Mouse (Mus musculus) hindbrain, embryonic 14.5 days (tissue): ENCODE measurements around the gene Sema4d. TPM values are rescaled to one million over a fixed set of nuclear protein-coding genes. Genes with fewer than 3 reads are reported as not detected.
"Not testable (repeated sequence)": the region's sequence is repeated elsewhere in the genome, so short reads cannot be mapped to it uniquely, and the experiment has no call there.

Experiments
- ATAC-seq: fragments of 200-750 bp; cut with Nextera tagmentation; 2 replicates; pipeline ENCODE4 v1.8.0; 2017; ENCODE audit warnings: moderate number of reproducible peaks, mild to moderate bottlenecking, moderate TSS enrichment, moderate library complexity; ENCODE audit not compliant: low FRiP score
- DNase-seq: peaks from one replicate; pipeline ENCODE4 v3.0.0-alpha.2; 2015; ENCODE audit warnings: low spot score
- H3K27ac ChIP-seq: fragments of 300-500 bp; sonication (generic); 2 replicates; pipeline ENCODE4 v1.5.1; 2014; ENCODE audit warnings: mild to moderate bottlenecking, moderate library complexity
- H3K27me3 ChIP-seq: fragments of 300-500 bp; sonication (generic); 2 replicates; pipeline ENCODE4 v1.6.1; 2014; ENCODE audit warnings: mild to moderate bottlenecking, low read length, mixed read lengths; ENCODE audit not compliant: control insufficient read depth, insufficient read depth
- H3K36me3 ChIP-seq: fragments of 300-500 bp; sonication (generic); replicated peaks from 2 replicates; pipeline ENCODE4 v1.6.1; 2014; ENCODE audit not compliant: control insufficient read depth, insufficient read depth
- H3K4me1 ChIP-seq: fragments of 300-500 bp; sonication (generic); replicated peaks from 2 replicates; pipeline ENCODE4 v1.6.1; 2014; ENCODE audit warnings: antibody characterized with exemption, low read length, mixed read lengths; ENCODE audit not compliant: control insufficient read depth, insufficient read depth
- H3K4me2 ChIP-seq: fragments of 300-500 bp; sonication (generic); replicated peaks from 2 replicates; pipeline ENCODE4 v1.6.1; 2014; ENCODE audit warnings: mild to moderate bottlenecking, moderate library complexity
- H3K4me3 ChIP-seq: fragments of 300-500 bp; sonication (generic); replicated peaks from 2 replicates; pipeline ENCODE4 v1.5.1; 2014; ENCODE audit warnings: mild to moderate bottlenecking, low read length
- H3K9ac ChIP-seq: fragments of 300-500 bp; sonication (generic); 2 replicates; pipeline ENCODE4 v1.6.1; 2014
- H3K9me3 ChIP-seq: fragments of 300-500 bp; sonication (generic); 2 replicates; pipeline ENCODE4 v1.6.1; 2016; ENCODE audit warnings: low read length; ENCODE audit not compliant: control insufficient read depth
- WGBS: fragments of 180-500 bp; shearing (Covaris S2); extraction: QIAGEN DNeasy Blood & Tissue Kit; methylation state at CpG from one replicate; pipeline ENCODE4 v1.1.7; 2014; 5-methylcytosine and 5-hydroxymethylcytosine counted together
- polyA plus RNA-seq: library from polyadenylated mRNA; unstranded; fragments of >200 nt; fragmentation: Nextera tagmentation; extraction: Ambion mirVana; gene quantifications from 2 replicates; pipeline ENCODE4 v1.2.1, GENCODE M21; 2014

Sema4d gene
- polyA plus RNA-seq, 1 experiment from 2014 or later: 16.2 TPM

DNA sequence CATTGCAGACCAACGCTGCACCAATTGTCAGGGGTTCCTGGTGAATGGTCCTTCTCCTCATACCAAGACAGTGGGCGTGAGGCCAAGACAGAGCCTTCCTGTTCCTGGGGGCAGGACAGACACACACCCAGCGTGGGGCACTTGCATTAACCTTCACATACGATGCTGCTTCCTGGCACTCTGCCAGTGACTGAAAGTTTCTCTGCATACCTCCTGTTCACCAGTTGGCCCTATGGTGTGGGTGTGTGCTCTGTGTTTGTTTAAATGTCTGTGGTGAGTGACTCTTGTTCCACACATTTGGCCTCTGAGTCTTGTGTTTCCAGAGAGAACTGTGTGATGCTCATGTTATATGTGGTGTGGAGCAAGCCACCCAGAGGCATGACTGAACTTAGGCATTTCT is 116.9 kb downstream of the Sema4d start:
- no peaks in the 10 kb centered on the region for H3K27me3 ChIP-seq
- H3K4me3 ChIP-seq: no peak overlapping the region
- H3K4me2 ChIP-seq: no peak overlapping the region
- ATAC-seq (no peak), DNase-seq (no peak)
- 76% methylated on average over 4 of the region's 4 CpGs for WGBS
- H3K9me3 ChIP-seq: no peaks in the 10 kb centered on the region
- H3K9ac ChIP-seq: no peak overlapping the region
- H3K4me1 ChIP-seq: no peaks in the 10 kb centered on the region
- H3K27ac ChIP-seq: no peak overlapping the region
- H3K36me3 ChIP-seq: peaks cover 91% of the 10 kb centered on the region

DNA sequence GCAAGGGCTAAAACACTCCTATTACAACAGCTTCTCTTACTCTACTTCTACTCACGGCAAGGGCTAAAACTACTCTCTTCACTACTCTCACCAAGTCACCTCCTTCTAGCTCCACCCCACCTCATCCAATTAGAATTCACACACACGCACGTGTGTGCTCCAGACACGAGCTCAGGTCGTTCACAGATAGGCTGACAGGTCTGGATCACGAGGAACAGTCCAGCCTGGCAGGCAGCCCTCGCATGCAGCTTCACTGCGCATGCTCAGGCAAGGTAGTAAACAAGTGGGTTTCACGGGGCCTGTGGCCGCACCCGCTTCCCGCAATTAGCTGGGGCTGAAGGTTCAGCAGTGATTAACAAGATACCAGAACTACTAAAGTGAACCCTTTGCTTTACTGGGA is 125.4 kb downstream of the Sema4d start:
- H3K4me2 ChIP-seq, DNase-seq, H3K4me1 ChIP-seq, H3K4me3 ChIP-seq, ATAC-seq, H3K27me3 ChIP-seq, H3K9me3 ChIP-seq, H3K9ac ChIP-seq, H3K27ac ChIP-seq: not testable (repeated sequence)
- peaks cover 69% of the 10 kb centered on the region for H3K36me3 ChIP-seq
- WGBS: 97% methylated on average over 12 of the region's 12 CpGs

- ATAC-seq (no peak), DNase-seq (no peak)
- H3K9ac ChIP-seq: no peak overlapping the region
- peaks cover 90% of the 10 kb centered on the region for H3K36me3 ChIP-seq
- no peaks in the 10 kb centered on the region for H3K4me1 ChIP-seq
- H3K9me3 ChIP-seq: no peaks in the 10 kb centered on the region
- no peak overlapping the region for H3K27ac ChIP-seq
- no peaks in the 10 kb centered on the region for H3K27me3 ChIP-seq
- no peak overlapping the region for H3K4me2 ChIP-seq
- 95% methylated on average over 2 of the region's 2 CpGs for WGBS
- no peak overlapping the region for H3K4me3 ChIP-seq
Observed at GRCm38 (mm10) chr13:51663561-51663960, 130.0 kb downstream of the Sema4d start.

GRCm38 (mm10) chr13:51659573-51659972 is 134.0 kb downstream of the Sema4d start:
- H3K36me3 ChIP-seq: peaks cover 93% of the 10 kb centered on the region
- no peak for DNase-seq
- no peaks in the 10 kb centered on the region for H3K27me3 ChIP-seq
- H3K9ac ChIP-seq: no peak overlapping the region
- H3K9me3 ChIP-seq: no peaks in the 10 kb centered on the region
- no peak overlapping the region for H3K4me3 ChIP-seq
- H3K4me2 ChIP-seq: no peak overlapping the region
- no peaks in the 10 kb centered on the region for H3K4me1 ChIP-seq
- WGBS: 95% methylated on average over 7 of the region's 7 CpGs
- ATAC-seq: no peak
- H3K27ac ChIP-seq: no peak overlapping the region

- H3K36me3 ChIP-seq: peaks cover 92% of the 10 kb centered on the region
- no peak for ATAC-seq
- WGBS: 94% methylated on average over 3 of the region's 3 CpGs
Observed at GRCm38 (mm10) chr13:51658094-51658493, 135.5 kb downstream of the Sema4d start.

GRCm38 (mm10) chr13:51656516-51657235 is 136.9 kb downstream of the Sema4d start:
- peaks cover 9% of the 10 kb centered on the region; the same call in 1 of the 2 replicates for H3K4me1 ChIP-seq
- H3K4me3 ChIP-seq: no peak overlapping the region
- no peak for DNase-seq
- H3K9me3 ChIP-seq: no peaks in the 10 kb centered on the region
- no peak overlapping the region for H3K9ac ChIP-seq
- no peak overlapping the region for H3K4me2 ChIP-seq
- no peaks in the 10 kb centered on the region for H3K27me3 ChIP-seq
- WGBS: 93% methylated on average over 13 of the region's 13 CpGs
- no peak overlapping the region for H3K27ac ChIP-seq
- ATAC-seq: no peak
- peaks cover 78% of the 10 kb centered on the region for H3K36me3 ChIP-seq

More at GRCm38 (mm10) chr13:51658094-51658493, 135.5 kb downstream of the Sema4d start:
- DNase-seq: no peak
- Histone ChIP-seq H3K9ac (no peak overlapping the region), H3K4me3 (no peak overlapping the region), H3K27me3 (no peaks in the 10 kb centered on the region), H3K4me1 (no peaks in the 10 kb centered on the region), H3K9me3 (no peaks in the 10 kb centered on the region), H3K27ac (no peak overlapping the region), H3K4me2 (no peak overlapping the region)

DNA sequence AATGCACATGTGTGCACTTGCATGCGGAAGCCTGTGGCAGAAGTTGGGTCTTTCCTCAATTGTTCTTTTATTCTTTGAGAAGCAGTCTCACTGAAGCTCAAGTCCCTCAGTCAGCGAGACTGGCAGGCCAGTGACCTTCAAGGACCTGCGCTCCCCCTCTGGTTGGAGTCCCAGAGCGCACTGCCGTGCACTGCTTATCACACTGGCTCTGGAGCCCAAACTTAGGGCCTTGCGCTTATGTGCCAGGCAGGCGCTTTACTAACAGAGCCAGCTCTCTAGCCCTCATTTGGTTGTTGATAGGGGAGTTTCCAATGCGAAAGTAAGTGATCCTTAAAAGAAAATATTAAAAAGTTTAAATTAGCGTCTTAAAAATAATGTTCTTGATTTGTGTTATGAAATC is 139.6 kb downstream of the Sema4d start:
- Histone ChIP-seq H3K27me3 (no peaks in the 10 kb centered on the region), H3K4me2 (no peak overlapping the region), H3K27ac (no peak overlapping the region), H3K4me1 (peaks cover 14% of the 10 kb centered on the region), H3K9ac (no peak overlapping the region), H3K9me3 (no peaks in the 10 kb centered on the region), H3K4me3 (no peak overlapping the region), H3K36me3 (peaks cover 54% of the 10 kb centered on the region)
- ATAC-seq (no peak), DNase-seq (no peak)
- WGBS: 89% methylated on average over 9 of the region's 9 CpGs

DNA sequence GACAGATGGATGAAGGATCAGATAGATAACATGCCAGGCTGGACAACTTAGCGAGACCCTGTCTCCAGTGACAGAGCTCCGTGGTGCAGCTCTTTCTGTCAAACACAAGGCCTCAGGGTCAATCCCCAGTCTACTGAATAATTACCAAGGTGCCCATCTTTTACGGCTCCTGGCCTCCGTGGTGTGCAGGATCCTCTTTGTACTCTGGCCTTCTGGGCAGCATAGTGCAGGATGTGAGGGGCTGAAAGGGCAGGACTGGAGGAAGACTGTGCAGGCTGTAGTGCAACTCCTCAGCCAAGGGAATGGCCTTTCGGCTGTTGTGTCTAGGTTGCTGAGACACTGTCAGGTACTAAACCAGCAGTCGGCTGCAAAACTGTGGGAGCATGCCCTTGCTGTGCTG is 140.4 kb downstream of the Sema4d start:
- Histone ChIP-seq H3K27ac (no peak overlapping the region), H3K4me2 (no peak overlapping the region), H3K4me1 (peaks cover 14% of the 10 kb centered on the region), H3K36me3 (peaks cover 45% of the 10 kb centered on the region), H3K27me3 (no peaks in the 10 kb centered on the region), H3K4me3 (no peak overlapping the region), H3K9me3 (no peaks in the 10 kb centered on the region), H3K9ac (no peak overlapping the region)
- 94% methylated on average over 6 of the region's 6 CpGs for WGBS
- DNase-seq (no peak), ATAC-seq (no peak)

DNA sequence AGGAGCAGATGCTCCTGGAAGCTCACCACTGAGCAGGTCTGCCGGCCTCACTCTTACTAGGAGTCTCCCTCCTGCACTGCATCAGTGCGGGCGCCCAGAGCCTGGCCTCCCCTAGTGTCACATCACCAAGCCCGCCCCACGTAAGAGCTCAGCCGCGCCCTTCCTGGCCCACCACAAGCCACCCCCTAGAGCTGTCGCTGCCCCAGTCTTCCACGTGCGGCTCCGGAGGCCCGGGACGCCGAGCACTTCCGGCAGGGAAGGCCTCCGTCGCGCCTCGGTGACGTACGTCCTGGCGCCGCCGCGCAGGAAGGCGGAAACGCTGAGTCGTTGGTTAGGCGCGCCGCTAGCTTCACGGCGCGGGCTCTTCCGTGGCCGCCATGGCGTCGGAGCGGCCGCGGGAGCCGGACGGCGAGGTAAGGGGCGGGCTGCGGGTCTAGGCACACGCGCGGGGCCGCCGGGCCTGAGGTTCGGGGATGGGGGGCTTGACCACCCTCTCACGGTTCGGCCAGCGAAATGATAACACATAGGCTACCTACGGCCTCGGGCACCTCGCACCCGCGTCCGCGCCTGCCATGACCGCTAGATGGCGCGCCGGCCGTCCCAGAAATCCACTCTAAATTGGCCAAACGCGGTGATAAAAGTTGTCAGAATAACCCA is 142.0 kb downstream of the Sema4d start, which contains the start of gene Secisbp2:
Gene Secisbp2 (plus strand): TSS at position 290 of the 657 bp plus-strand sequence.
- H3K4me1 ChIP-seq: peaks cover 18% of the 10 kb centered on the region
- H3K9me3 ChIP-seq: no peaks in the 10 kb centered on the region
- H3K4me2 ChIP-seq: peak within 1 kb of the TSS; percentile 82
- H3K36me3 ChIP-seq: peaks cover 29% of the 10 kb centered on the region
- WGBS: under 1% methylated on average over 69 of the region's 69 CpGs
- peak within 1 kb of the TSS; percentile 72 for H3K9ac ChIP-seq
- DNase-seq (peak; percentile 97), ATAC-seq (peak; percentile 98)
- no peaks in the 10 kb centered on the region for H3K27me3 ChIP-seq
- H3K4me3 ChIP-seq: peak within 1 kb of the TSS; percentile 66
- H3K27ac ChIP-seq: peak within 1 kb of the TSS; percentile 90
